Mouse (Mus musculus): Measurements from ENCODE around the gene Abhd10.

Gene Abhd10

GRCm38 (mm10) chr16:45742615-45743476, at the start of gene Abhd10:
Gene Abhd10 (minus strand): TSS chr16:45742955.
- DNase-seq (ENCODE audit: low read depth): peak; percentile 75

GRCm38 (mm10) chr16:45791286-45791685, 48.5 kb upstream of the Abhd10 start:
- no peak for DNase-seq (ENCODE audit: low read depth)

GRCm38 (mm10) chr16:45789311-45789710, 46.6 kb upstream of the Abhd10 start:
- no peak for DNase-seq (ENCODE audit: low read depth)

- no peak for DNase-seq (ENCODE audit: low read depth)
Observed at GRCm38 (mm10) chr16:45787650-45788049, 44.9 kb upstream of the Abhd10 start.

GRCm38 (mm10) chr16:45786639-45787038, 43.9 kb upstream of the Abhd10 start:
- DNase-seq (ENCODE audit: low read depth): no peak

GRCm38 (mm10) chr16:45780001-45780400, 37.2 kb upstream of the Abhd10 start:
- DNase-seq (ENCODE audit: low read depth): no peak

GRCm38 (mm10) chr16:45774813-45775212, 32.1 kb upstream of the Abhd10 start:
- no peak for DNase-seq (ENCODE audit: low read depth)

- no peak for DNase-seq (ENCODE audit: low read depth)
Observed at GRCm38 (mm10) chr16:45770914-45771313, 28.2 kb upstream of the Abhd10 start.

- no peak for DNase-seq (ENCODE audit: low read depth)
Observed at GRCm38 (mm10) chr16:45767853-45768640, 25.3 kb upstream of the Abhd10 start.

GRCm38 (mm10) chr16:45767434-45767833, 24.7 kb upstream of the Abhd10 start:
- DNase-seq (ENCODE audit: low read depth): no peak

- no peak for DNase-seq (ENCODE audit: low read depth)
Observed at GRCm38 (mm10) chr16:45765801-45766494, 23.2 kb upstream of the Abhd10 start.

- no peak for DNase-seq (ENCODE audit: low read depth)
Observed at GRCm38 (mm10) chr16:45765102-45765501, 22.3 kb upstream of the Abhd10 start.

- DNase-seq (ENCODE audit: low read depth): no peak
Observed at GRCm38 (mm10) chr16:45762859-45763505, 20.2 kb upstream of the Abhd10 start.

- DNase-seq (ENCODE audit: low read depth): no peak
Observed at GRCm38 (mm10) chr16:45761425-45761824, 18.7 kb upstream of the Abhd10 start.

- no peak for DNase-seq (ENCODE audit: low read depth)
Observed at GRCm38 (mm10) chr16:45758726-45759269, 16.0 kb upstream of the Abhd10 start.

GRCm38 (mm10) chr16:45757421-45758078, 14.8 kb upstream of the Abhd10 start:
- no peak for DNase-seq (ENCODE audit: low read depth)

- DNase-seq (ENCODE audit: low read depth): peak; percentile 33
Observed at GRCm38 (mm10) chr16:45756855-45757254, 14.1 kb upstream of the Abhd10 start.

- DNase-seq (ENCODE audit: low read depth): no peak
Observed at GRCm38 (mm10) chr16:45743591-45744144, 913 bp upstream of the Abhd10 start.

GRCm38 (mm10) chr16:45737880-45738279, 4.9 kb downstream of the Abhd10 start:
- DNase-seq (ENCODE audit: low read depth): no peak

GRCm38 (mm10) chr16:45736724-45737123, 6.0 kb downstream of the Abhd10 start:
- DNase-seq (ENCODE audit: low read depth): no peak

- DNase-seq (ENCODE audit: low read depth): no peak
Observed at GRCm38 (mm10) chr16:45729163-45729562, 13.6 kb downstream of the Abhd10 start.

All from c-Kit-positive CD71-positive TER-119-negative erythroid progenitor cells, embryonic 14.5 days (primary cell).